Mouse (Mus musculus): ENCODE data around the gene Gpr162. TPM values are rescaled to one million over a fixed set of nuclear protein-coding genes. Genes with fewer than 3 reads are reported as not detected.

The Gpr162 gene
- polyA plus RNA-seq (2015; fragmentation: Nextera tagmentation; extraction: Ambion mirVana) = 1.2 and 1.3 TPM in 2 replicates

- Histone ChIP-seq H3K27me3 (replicated peaks) (peaks cover 17% of the 10 kb centered on the region), H3K9me3 (no peaks in the 10 kb centered on the region), H3K4me2 (peak within 1 kb of the TSS; percentile 86), H3K9ac (no peak within 1 kb of the TSS), H3K27ac (no peak within 1 kb of the TSS), H3K36me3 (no peaks in the 10 kb centered on the region), H3K4me1 (peaks cover 20% of the 10 kb centered on the region), H3K4me3 (replicated peaks) (peak within 1 kb of the TSS; percentile 50)
- WGBS = under 1% methylated on average over 40 of the region's 43 CpGs
- peak; percentile 72 for ATAC-seq (ENCODE audit: insufficient read depth, low FRiP score, low read depth)
These were observed at the start of gene Gpr162 for GRCm38 (mm10) chr6:124863658-124864298. Gpr162 (minus strand) TSS chr6:124863983.

DNA sequence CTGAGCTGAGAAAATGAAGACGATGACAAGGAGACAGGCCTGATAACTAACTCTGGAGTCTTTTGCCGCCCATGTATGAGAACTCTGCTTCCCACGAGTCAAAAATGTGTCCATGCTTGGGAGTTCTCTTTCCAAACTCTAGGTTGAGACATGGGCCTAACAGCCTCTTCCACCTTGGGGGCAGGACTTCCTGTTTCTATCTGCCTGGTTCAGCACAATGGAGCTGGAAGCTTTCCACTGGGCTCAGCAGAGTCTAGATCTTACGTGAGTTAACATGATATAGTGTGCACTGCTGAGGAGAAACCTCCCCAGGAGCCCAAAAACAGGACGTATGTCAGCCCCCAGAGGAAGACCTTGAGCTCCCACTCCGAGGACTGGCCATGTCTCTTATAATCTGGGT, 49.4 kb upstream of the Gpr162 start:
- H3K9me3 ChIP-seq = no peaks in the 10 kb centered on the region
- H3K4me2 ChIP-seq = no peak overlapping the region
- peaks cover 19% of the 10 kb centered on the region for H3K36me3 ChIP-seq
- H3K27me3 ChIP-seq (replicated peaks) = 0 out of 2 replicates have a peak, but pooled peaks cover 7% of the 10 kb centered on the region
- H3K4me1 ChIP-seq = peaks cover 43% of the 10 kb centered on the region
- no peak overlapping the region for H3K4me3 ChIP-seq (replicated peaks)
- ATAC-seq (ENCODE audit: insufficient read depth, low FRiP score, low read depth) = no peak
- H3K27ac ChIP-seq = no peak overlapping the region
- 61% methylated on average over 6 of the region's 6 CpGs for WGBS
- no peak overlapping the region for H3K9ac ChIP-seq

DNA sequence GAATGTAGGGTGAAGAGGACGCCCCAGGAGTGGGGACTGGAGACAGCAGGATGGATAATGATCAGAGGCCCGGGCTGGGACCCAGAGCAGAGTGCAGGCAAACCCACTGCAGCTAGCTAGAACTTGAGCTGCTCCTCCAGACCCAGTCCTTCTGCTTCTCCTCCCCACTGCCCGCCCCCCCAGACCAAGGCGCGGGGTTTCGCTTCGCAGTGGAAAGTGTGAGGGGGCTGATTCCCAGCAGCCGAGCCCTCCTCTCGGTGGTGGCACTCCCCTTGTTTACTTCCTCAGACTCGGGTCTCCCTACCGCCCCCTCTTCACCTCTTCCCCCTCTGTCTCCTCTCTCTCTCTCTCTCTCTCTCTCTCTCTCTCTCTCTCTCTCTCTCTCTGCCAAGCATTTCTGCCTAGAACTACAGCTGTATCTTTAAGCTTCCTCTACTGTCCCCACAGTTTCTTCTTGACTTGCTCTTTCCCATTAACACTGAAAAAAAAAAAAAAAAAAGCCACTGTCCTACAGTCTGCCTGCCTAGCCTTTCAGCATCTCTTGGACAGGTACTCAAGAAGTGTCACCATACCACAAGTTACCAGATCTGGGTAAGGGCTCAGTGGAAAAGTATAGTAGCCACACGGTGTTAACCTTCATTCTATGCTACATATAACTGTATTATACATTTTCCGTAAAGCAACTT, 47.9 kb upstream of the Gpr162 start, which contains the start of gene Lag3:
Lag3 (minus strand) TSS at position 173 of the 686 bp plus-strand sequence.
- peaks cover 19% of the 10 kb centered on the region for H3K36me3 ChIP-seq
- no peaks in the 10 kb centered on the region for H3K9me3 ChIP-seq
- peaks cover 43% of the 10 kb centered on the region for H3K4me1 ChIP-seq
- H3K27ac ChIP-seq = 0 out of 2 replicates have a peak within 1 kb of the TSS, but pooled peaks have one; percentile 26
- H3K9ac ChIP-seq = no peak within 1 kb of the TSS
- H3K4me2 ChIP-seq = peak within 1 kb of the TSS; percentile 35
- 10% methylated on average over 13 of the region's 13 CpGs for WGBS
- no peak for ATAC-seq (ENCODE audit: insufficient read depth, low FRiP score, low read depth)
- 0 out of 2 replicates have a peak, but pooled peaks cover 7% of the 10 kb centered on the region for H3K27me3 ChIP-seq (replicated peaks)
- no peak within 1 kb of the TSS for H3K4me3 ChIP-seq (replicated peaks)

DNA sequence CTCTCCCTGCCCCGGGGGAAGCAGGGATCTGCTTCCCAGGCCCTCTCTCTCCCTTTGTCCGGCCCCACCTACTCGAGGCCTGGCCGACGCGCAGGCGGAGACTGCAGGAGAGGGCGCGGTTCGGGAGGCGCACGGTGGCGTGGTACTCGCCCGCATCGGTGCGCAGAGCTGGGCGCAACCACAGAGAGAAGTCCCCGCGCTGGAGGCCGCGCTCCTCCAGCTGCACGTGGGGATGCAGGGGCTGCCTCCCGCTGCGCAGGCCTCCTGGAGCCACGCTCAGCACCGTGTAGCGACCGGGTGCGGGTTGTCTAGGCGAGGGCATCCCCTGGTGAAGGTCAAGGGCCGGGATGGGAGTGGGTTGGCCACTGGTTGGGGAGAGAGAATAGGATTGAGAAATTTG, 46.2 kb upstream of the Gpr162 start:
- no peak overlapping the region for H3K9ac ChIP-seq
- H3K4me3 ChIP-seq (replicated peaks) = peak overlapping the region; percentile 12; the same call in 1 of the 2 replicates
- no peak overlapping the region for H3K27ac ChIP-seq
- peak; percentile 23; the same call in 1 of the 2 replicates for ATAC-seq (ENCODE audit: insufficient read depth, low FRiP score, low read depth)
- peaks cover 29% of the 10 kb centered on the region for H3K4me1 ChIP-seq
- 7% methylated on average over 30 of the region's 32 CpGs for WGBS
- H3K36me3 ChIP-seq = peaks cover 19% of the 10 kb centered on the region
- 0 out of 2 replicates have a peak, but pooled peaks cover 7% of the 10 kb centered on the region for H3K27me3 ChIP-seq (replicated peaks)
- no peaks in the 10 kb centered on the region for H3K9me3 ChIP-seq
- peak overlapping the region; percentile 52 for H3K4me2 ChIP-seq

- 0 out of 2 replicates have a peak, but pooled peaks cover 7% of the 10 kb centered on the region for H3K27me3 ChIP-seq (replicated peaks)
- no peak overlapping the region for H3K4me3 ChIP-seq (replicated peaks)
- no peak overlapping the region for H3K9ac ChIP-seq
- H3K4me1 ChIP-seq = peaks cover 16% of the 10 kb centered on the region
- no peak overlapping the region for H3K4me2 ChIP-seq
- H3K36me3 ChIP-seq = no peaks in the 10 kb centered on the region; the same call in 1 of the 2 replicates
- 69% methylated on average over 1 of the region's 1 CpGs for WGBS
- H3K27ac ChIP-seq = no peak overlapping the region
- ATAC-seq (ENCODE audit: insufficient read depth, low FRiP score, low read depth) = no peak
- H3K9me3 ChIP-seq = no peaks in the 10 kb centered on the region
These were observed 44.0 kb upstream of the Gpr162 start for GRCm38 (mm10) chr6:124907767-124908166.

DNA sequence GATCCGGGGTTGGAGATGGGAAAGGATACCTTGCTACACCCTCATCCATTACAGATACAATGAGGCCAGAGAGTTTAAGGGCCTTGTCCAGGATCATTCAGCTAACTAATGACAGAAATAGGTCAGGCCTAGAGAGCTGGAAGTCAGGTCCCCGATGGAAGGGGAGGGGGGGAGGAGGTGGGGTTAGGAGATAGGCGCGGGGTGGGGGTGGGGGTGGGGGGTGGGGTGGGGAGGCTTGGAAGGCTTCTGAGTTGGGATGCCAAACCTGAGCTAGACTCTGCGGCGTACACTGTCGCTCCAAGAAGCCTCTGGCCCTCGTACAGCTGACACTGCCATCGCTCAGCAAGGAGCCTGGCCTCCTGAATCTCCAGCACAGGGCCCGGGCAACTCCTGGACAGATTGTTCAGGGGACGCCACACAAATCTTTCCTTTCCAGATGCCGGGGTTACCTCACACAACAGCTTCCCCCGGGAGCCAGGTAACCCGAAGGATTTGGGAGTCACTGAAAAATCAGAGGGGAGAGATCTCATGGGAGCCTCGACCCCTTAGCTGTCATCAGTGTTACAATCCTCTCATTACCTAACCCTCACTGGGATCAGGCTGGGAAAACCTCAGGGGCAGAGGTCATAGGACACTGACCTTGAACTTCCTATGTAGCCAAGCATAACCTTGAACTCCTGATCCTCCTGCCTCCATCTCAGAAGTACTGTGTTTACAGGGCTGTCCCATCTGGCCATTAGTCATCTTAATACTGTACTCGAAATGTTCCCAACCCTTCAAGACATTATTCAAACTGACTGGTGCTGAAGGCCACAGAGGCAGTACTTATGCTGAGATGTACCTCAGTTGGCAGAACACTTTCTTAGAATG, 41.4 kb upstream of the Gpr162 start:
- H3K36me3 ChIP-seq = no peaks in the 10 kb centered on the region
- H3K4me1 ChIP-seq = peaks cover 14% of the 10 kb centered on the region
- no peaks in the 10 kb centered on the region for H3K9me3 ChIP-seq
- no peak overlapping the region for H3K9ac ChIP-seq
- 42% methylated on average over 15 of the region's 16 CpGs for WGBS
- H3K27me3 ChIP-seq (replicated peaks) = 0 out of 2 replicates have a peak, but pooled peaks cover 7% of the 10 kb centered on the region
- H3K4me2 ChIP-seq = peak overlapping the region; percentile 88
- peak overlapping the region; percentile 99 for H3K27ac ChIP-seq
- peak overlapping the region; percentile 55; the same call in 1 of the 2 replicates for H3K4me3 ChIP-seq (replicated peaks)
- ATAC-seq (ENCODE audit: insufficient read depth, low FRiP score, low read depth) = no peak

GRCm38 (mm10) chr6:124904161-124904981, 40.6 kb upstream of the Gpr162 start:
- Histone ChIP-seq H3K4me3 (replicated peaks) (peak overlapping the region; percentile 55), H3K9ac (peak overlapping the region; percentile 43), H3K9me3 (no peaks in the 10 kb centered on the region), H3K4me2 (peak overlapping the region; percentile 88), H3K4me1 (peaks cover 6% of the 10 kb centered on the region; the same call in 1 of the 2 replicates), H3K27me3 (replicated peaks) (no peaks in the 10 kb centered on the region), H3K36me3 (no peaks in the 10 kb centered on the region), H3K27ac (peak overlapping the region; percentile 99)
- WGBS = 8% methylated on average over 23 of the region's 24 CpGs
- ATAC-seq (ENCODE audit: insufficient read depth, low FRiP score, low read depth) = peak; percentile 71

DNA sequence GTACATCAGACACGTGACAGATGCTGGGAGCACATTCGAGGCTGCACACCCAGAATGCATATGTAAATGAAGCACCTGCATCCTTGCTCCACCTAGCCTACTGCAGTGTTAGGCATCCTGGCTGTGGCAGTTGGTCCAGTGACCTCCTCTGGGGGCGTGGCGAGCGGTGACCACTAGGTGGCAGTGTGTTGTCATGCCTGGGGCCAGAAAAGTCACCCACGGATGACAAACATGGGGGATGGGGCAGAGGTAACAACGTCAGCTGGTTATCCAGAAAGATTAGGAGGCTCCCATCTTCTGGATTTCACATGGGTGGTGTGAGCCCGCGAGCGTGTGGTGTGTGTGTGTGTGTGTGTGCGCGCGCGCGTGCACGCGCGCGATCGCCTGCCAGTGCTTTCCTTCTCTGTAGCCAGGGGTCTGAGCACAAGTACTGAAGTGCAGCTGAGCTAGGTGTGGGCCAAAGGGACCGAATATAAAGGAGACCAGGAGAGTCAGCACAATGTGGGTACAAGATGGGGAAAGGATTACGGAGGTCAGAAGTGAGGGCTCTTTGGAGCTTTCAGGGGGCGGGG, 39.9 kb upstream of the Gpr162 start:
- no peaks in the 10 kb centered on the region for H3K27me3 ChIP-seq (replicated peaks)
- peak overlapping the region; percentile 43 for H3K9ac ChIP-seq
- ATAC-seq (ENCODE audit: insufficient read depth, low FRiP score, low read depth) = peak; percentile 83
- no peaks in the 10 kb centered on the region for H3K9me3 ChIP-seq
- peak overlapping the region; percentile 55 for H3K4me3 ChIP-seq (replicated peaks)
- H3K36me3 ChIP-seq = no peaks in the 10 kb centered on the region
- H3K4me1 ChIP-seq = peaks cover 6% of the 10 kb centered on the region; the same call in 1 of the 2 replicates
- H3K4me2 ChIP-seq = peak overlapping the region; percentile 88
- 0% methylated on average over 23 of the region's 23 CpGs for WGBS
- peak overlapping the region; percentile 99 for H3K27ac ChIP-seq

GRCm38 (mm10) chr6:124901851-124902250, 38.1 kb upstream of the Gpr162 start:
- Histone ChIP-seq H3K9ac (no peak overlapping the region), H3K4me2 (no peak overlapping the region), H3K27me3 (replicated peaks) (no peaks in the 10 kb centered on the region), H3K36me3 (no peaks in the 10 kb centered on the region), H3K4me3 (replicated peaks) (no peak overlapping the region), H3K27ac (no peak overlapping the region), H3K4me1 (peaks cover 6% of the 10 kb centered on the region; the same call in 1 of the 2 replicates), H3K9me3 (no peaks in the 10 kb centered on the region)
- ATAC-seq (ENCODE audit: insufficient read depth, low FRiP score, low read depth) = no peak

DNA sequence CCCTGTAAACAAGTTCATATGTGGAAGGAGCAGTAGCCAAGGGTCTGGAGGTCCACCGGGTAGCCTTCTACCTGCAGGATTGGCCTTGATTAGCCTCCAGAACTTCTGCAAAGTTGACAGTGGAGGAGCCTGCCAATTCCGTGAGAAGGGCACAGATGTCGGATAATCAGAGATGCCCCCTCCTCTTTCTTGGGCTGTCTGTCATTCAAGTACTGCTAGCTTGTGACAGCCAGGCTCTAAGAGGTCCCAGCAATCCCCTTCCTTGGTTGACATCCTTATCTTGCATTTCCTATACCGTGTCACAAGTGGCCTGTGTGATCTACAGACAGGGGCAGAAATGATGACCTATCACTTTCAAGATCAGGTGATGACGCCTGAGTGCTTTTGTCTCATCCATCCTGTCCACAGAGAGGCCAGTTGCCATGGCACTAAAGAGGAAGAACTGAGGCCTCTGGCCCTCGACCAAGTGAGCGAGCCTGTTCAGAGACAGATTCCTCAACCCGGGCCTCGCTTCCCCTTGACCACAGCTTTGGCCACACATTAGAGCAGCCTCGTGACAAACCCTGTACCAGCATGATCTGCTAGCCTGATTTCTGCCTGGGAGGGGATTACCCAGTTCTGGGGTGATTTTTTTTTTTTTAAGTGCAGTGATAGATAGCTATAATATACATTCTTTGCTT, 37.2 kb upstream of the Gpr162 start:
- H3K9me3 ChIP-seq = no peaks in the 10 kb centered on the region
- no peak overlapping the region for H3K4me2 ChIP-seq
- 48% methylated on average over 10 of the region's 10 CpGs for WGBS
- H3K27me3 ChIP-seq (replicated peaks) = no peaks in the 10 kb centered on the region
- no peak overlapping the region for H3K9ac ChIP-seq
- peaks cover 6% of the 10 kb centered on the region; the same call in 1 of the 2 replicates for H3K4me1 ChIP-seq
- no peak overlapping the region for H3K4me3 ChIP-seq (replicated peaks)
- H3K27ac ChIP-seq = no peak overlapping the region
- ATAC-seq (ENCODE audit: insufficient read depth, low FRiP score, low read depth) = no peak
- H3K36me3 ChIP-seq = no peaks in the 10 kb centered on the region
